Mouse (Mus musculus) MEL (cell line): ENCODE results near the gene Fam102a. TPM values are rescaled to one million over a fixed set of nuclear protein-coding genes. Genes with fewer than 3 reads are reported as not detected.

ENCODE experiments used
- DNase-seq: peaks from one replicate; pipeline ENCODE4 v3.0.0; 2011; ENCODE audit warnings: low read depth, low spot score
- H3K27ac ChIP-seq: 2 replicates; pipeline ENCODE4 v1.5.1; 2012; ENCODE audit warnings: low read depth, mild to moderate bottlenecking, control low read depth, low read length, moderate library complexity; ENCODE audit not compliant: control insufficient read depth
- H3K27me3 ChIP-seq, 2 experiments: fragments of 150-350 bp in 1 of 2; sonication (generic) in 1 of 2; 2 replicates each; pipeline ENCODE4 v1.6.1; 2012; ENCODE audit warnings: low read length in 2 of 2, mild to moderate bottlenecking in 2 of 2, improper control_type of control experiment in 1 of 2, moderate library complexity in 1 of 2; ENCODE audit not compliant: insufficient read depth in 2 of 2, control insufficient read depth in 1 of 2
- H3K36me3 ChIP-seq, 2 experiments: 2 replicates each; pipeline ENCODE4 v1.6.1; 2012 to 2014; ENCODE audit warnings: low read length in 2 of 2, improper control_type of control experiment in 1 of 2, inconsistent platforms in 1 of 2, mild to moderate bottlenecking in 1 of 2; ENCODE audit not compliant: insufficient read depth in 2 of 2, control insufficient read depth in 1 of 2
- H3K4me1 ChIP-seq, 2 experiments: fragments of 150-350 bp in 1 of 2; sonication (generic) in 1 of 2; 2 replicates each; pipeline ENCODE4 v1.6.1; 2012; ENCODE audit warnings: low read length in 2 of 2, improper control_type of control experiment in 1 of 2, mild to moderate bottlenecking in 1 of 2; ENCODE audit not compliant: insufficient read depth in 2 of 2, control insufficient read depth in 1 of 2
- H3K4me3 ChIP-seq, 2 experiments: fragments of 150-350 bp in 1 of 2; sonication (generic) in 1 of 2; 2 replicates each; pipeline ENCODE4 v1.5.1; 2012; ENCODE audit warnings: low read depth in 2 of 2, low read length in 2 of 2, mild to moderate bottlenecking in 2 of 2, moderate library complexity in 2 of 2, control low read depth in 1 of 2, improper control_type of control experiment in 1 of 2; ENCODE audit not compliant: control insufficient read depth in 1 of 2, insufficient read depth in 1 of 2
- H3K79me2 ChIP-seq: 2 replicates; pipeline ENCODE4 v1.6.1; 2012; ENCODE audit warnings: mild to moderate bottlenecking, low read length, moderate library complexity; ENCODE audit not compliant: control insufficient read depth, poor library complexity, insufficient read depth
- H3K9ac ChIP-seq: 2 replicates; pipeline ENCODE4 v1.6.1; 2012; ENCODE audit warnings: low read depth, mild to moderate bottlenecking, control low read depth, low read length, moderate library complexity; ENCODE audit not compliant: control insufficient read depth, poor library complexity, severe bottlenecking
- H3K9me3 ChIP-seq: fragments of 150-350 bp; sonication (generic); replicated peaks from 2 replicates; pipeline ENCODE4 v1.6.1; 2012; ENCODE audit warnings: mild to moderate bottlenecking, low read length, improper control_type of control experiment, moderate library complexity; ENCODE audit not compliant: insufficient read depth
- BHLHE40 ChIP-seq: IDR thresholded peaks from 2 replicates; pipeline ENCODE4 v1.6.1; 2012; ENCODE audit warnings: low read depth, mild to moderate bottlenecking, inconsistent platforms, low read length, improper control_type of control experiment, borderline replicate concordance
- ELF1 ChIP-seq: IDR thresholded peaks from 2 replicates; pipeline ENCODE4 v1.6.1; 2014; ENCODE audit warnings: low read depth, mild to moderate bottlenecking, inconsistent platforms, low read length, improper control_type of control experiment, moderate library complexity
- EP300 ChIP-seq, 2 experiments: IDR thresholded peaks; 2 replicates each; pipeline ENCODE4 v1.6.1; 2011; ENCODE audit warnings: improper control_type of control experiment in 2 of 2, low read length in 2 of 2, low read depth in 1 of 2, mild to moderate bottlenecking in 1 of 2
- GATA1 ChIP-seq: IDR thresholded peaks from 2 replicates; pipeline ENCODE4 v1.6.1; 2011; ENCODE audit warnings: low read depth, low read length, improper control_type of control experiment
- JUND ChIP-seq: IDR thresholded peaks from 2 replicates; pipeline ENCODE4 v1.6.1; 2011; ENCODE audit warnings: low read depth, mild to moderate bottlenecking, improper control_type of control experiment, low read length
- MAFK ChIP-seq: IDR thresholded peaks from 2 replicates; pipeline ENCODE4 v1.6.1; 2011; ENCODE audit warnings: low read depth, mild to moderate bottlenecking, low read length, improper control_type of control experiment, borderline replicate concordance
- MAZ ChIP-seq: IDR thresholded peaks from 2 replicates; pipeline ENCODE4 v1.6.1; 2012; ENCODE audit warnings: low read depth, mild to moderate bottlenecking, inconsistent platforms, low read length, improper control_type of control experiment
- MEF2A ChIP-seq: IDR thresholded peaks from 2 replicates; pipeline ENCODE4 v1.6.1; 2014; ENCODE audit warnings: low read depth, mild to moderate bottlenecking, inconsistent platforms, low read length, improper control_type of control experiment; ENCODE audit not compliant: poor library complexity, insufficient replicate concordance, severe bottlenecking; ENCODE audit errors: extremely low read depth
- MXI1 ChIP-seq: IDR thresholded peaks from 2 replicates; pipeline ENCODE4 v1.6.1; 2011; ENCODE audit warnings: mild to moderate bottlenecking, low read depth, low read length, improper control_type of control experiment
- MYC ChIP-seq: IDR thresholded peaks from 2 replicates; pipeline ENCODE4 v1.6.1; 2011; ENCODE audit warnings: low read depth, mild to moderate bottlenecking, low read length, improper control_type of control experiment, moderate library complexity
- NELFE ChIP-seq: IDR thresholded peaks from 2 replicates; pipeline ENCODE4 v1.6.1; 2011; ENCODE audit warnings: low read depth, low read length, improper control_type of control experiment
- NRF1 ChIP-seq: IDR thresholded peaks from 2 replicates; pipeline ENCODE4 v1.6.1; 2014; ENCODE audit warnings: low read depth, mild to moderate bottlenecking, inconsistent platforms, low read length, improper control_type of control experiment, moderate library complexity; ENCODE audit not compliant: poor library complexity, insufficient read depth, severe bottlenecking
- TAL1 ChIP-seq: IDR thresholded peaks from 2 replicates; pipeline ENCODE4 v1.6.1; 2012; ENCODE audit warnings: mild to moderate bottlenecking, inconsistent platforms, low read length, moderate library complexity, mixed read lengths
- TBP ChIP-seq: IDR thresholded peaks from 2 replicates; pipeline ENCODE4 v1.8.0; 2011; ENCODE audit warnings: low read depth, low read length, improper control_type of control experiment
- USF1 ChIP-seq: IDR thresholded peaks from 2 replicates; pipeline ENCODE4 v1.6.1; 2014; ENCODE audit warnings: low read depth, mild to moderate bottlenecking, inconsistent platforms, low read length, improper control_type of control experiment, moderate library complexity
- USF2 ChIP-seq, 2 experiments: IDR thresholded peaks; 2 replicates each; pipeline ENCODE4 v1.6.1; 2011 to 2012; ENCODE audit warnings: improper control_type of control experiment in 2 of 2, low read length in 2 of 2, borderline replicate concordance in 1 of 2, inconsistent platforms in 1 of 2, low read depth in 1 of 2, mild to moderate bottlenecking in 1 of 2; ENCODE audit not compliant: insufficient read depth in 1 of 2
- ZKSCAN1 ChIP-seq: IDR thresholded peaks from 2 replicates; pipeline ENCODE4 v1.6.1; 2012; ENCODE audit warnings: low read depth, mild to moderate bottlenecking, inconsistent platforms, low read length, improper control_type of control experiment, moderate library complexity
- polyA plus RNA-seq, 2 experiments: library from polyadenylated mRNA; stranded (reverse) in 1 of 2; unstranded in 1 of 2; fragments of >175 nt in 1 of 2; fragments of >200 nt in 1 of 2; gene quantifications; 2 replicates each; pipeline versions ENCODE4 v1.2.1 to v1.2.4; 2012; ENCODE audit warnings: low replicate concordance in 2 of 2, low read depth in 1 of 2; ENCODE audit not compliant: insufficient read length in 2 of 2, insufficient read depth in 1 of 2, missing spikeins in 1 of 2
- total RNA-seq: library from RNA; depleted of rRNA; stranded (reverse); fragments of 300-350 nt; gene quantifications from 2 replicates; pipeline ENCODE4 v1.2.3, GENCODE M21; 2012

Fam102a gene
- total and polyA plus RNA-seq, 3 experiments, result 1.8 to 2.4 TPM; not detected in 1

- no peaks in the 10 kb centered on the region for H3K9me3 ChIP-seq
- H3K36me3 ChIP-seq, result peaks cover 0 to 13% of the 10 kb centered on the region in 2 experiments; a peak in 2 of 4 replicates
- TF ChIP-seq GATA1 (no peak), TBP (no peak), ELF1 (no peak), EP300 (IDR thresholded peaks at IDR 0.05; ENCODE audit: low read depth in 1 of 2, low read length in 2 of 2) (no peak), NELFE (no peak), MAZ (no peak)
- H3K4me3 ChIP-seq, result no peak overlapping the region
- H3K27me3 ChIP-seq, result no peaks in the 10 kb centered on the region
- DNase-seq, result no peak
- no peaks in the 10 kb centered on the region for H3K79me2 ChIP-seq
- H3K27ac ChIP-seq, result no peak overlapping the region
- H3K9ac ChIP-seq, result no peak overlapping the region
- peaks cover 2 to 15% of the 10 kb centered on the region in 2 experiments; a peak in 3 of 4 replicates for H3K4me1 ChIP-seq
Observed at GRCm38 (mm10) chr2:32541333-32541908, 6.3 kb downstream of the Fam102a start.

- H3K79me2 ChIP-seq, result no peaks in the 10 kb centered on the region
- DNase-seq, result peak; percentile 44
Observed at GRCm38 (mm10) chr2:32541986-32542573, 6.9 kb downstream of the Fam102a start.

GRCm38 (mm10) chr2:32543031-32543449, 7.9 kb downstream of the Fam102a start:
- H3K27ac ChIP-seq, result no peak overlapping the region
- TF ChIP-seq GATA1 (no peak), TBP (no peak), MYC (no peak), ZKSCAN1 (no peak), EP300 (IDR thresholded peaks at IDR 0.05; ENCODE audit: low read depth in 1 of 2, low read length in 2 of 2) (no peak), MAFK (no peak)
- TF ChIP-seq, all 39 proteins: peak for 0
- no peaks in the 10 kb centered on the region for H3K36me3 ChIP-seq
- H3K9me3 ChIP-seq, result no peaks in the 10 kb centered on the region
- H3K9ac ChIP-seq, result no peak overlapping the region
- no peaks in the 10 kb centered on the region for H3K27me3 ChIP-seq
- no peaks in the 10 kb centered on the region for H3K4me1 ChIP-seq
- H3K79me2 ChIP-seq, result no peaks in the 10 kb centered on the region
- H3K4me3 ChIP-seq, result no peak overlapping the region
- DNase-seq, result no peak

More at GRCm38 (mm10) chr2:32541986-32542573, 6.9 kb downstream of the Fam102a start:
- no peak overlapping the region for H3K4me3 ChIP-seq
- H3K27ac ChIP-seq, result no peak overlapping the region
- no peaks in the 10 kb centered on the region for H3K27me3 ChIP-seq
- TF ChIP-seq BHLHE40 (no peak), USF1 (no peak), JUND (no peak), TAL1 (no peak), MXI1 (no peak), USF2 (IDR thresholded peaks at IDR 0.05; ENCODE audit: borderline replicate concordance in 1 of 2, insufficient read depth in 1 of 2, low read depth in 1 of 2, low read length in 2 of 2) (no peak), MAFK (no peak), MEF2A (no peak), NRF1 (no peak), NELFE (no peak)
- peaks cover 1 to 8% of the 10 kb centered on the region in 2 experiments; a peak in 2 of 4 replicates for H3K4me1 ChIP-seq
- H3K9ac ChIP-seq, result no peak overlapping the region
- H3K36me3 ChIP-seq, result peaks cover 0 to 6% of the 10 kb centered on the region in 2 experiments; a peak in 2 of 4 replicates
- no peaks in the 10 kb centered on the region for H3K9me3 ChIP-seq
